Mouse (Mus musculus): ENCODE results near the gene Tut4. TPM values are rescaled to one million over a fixed set of nuclear protein-coding genes. Genes with fewer than 3 reads are reported as not detected.
A peak's percentile ranks its signal among the peaks of the same experiment; 100 is the strongest.

Tut4 gene
- total RNA-seq, 2 experiments from 2014 or later: 15.7 to 23.2 TPM

- no peak for DNase-seq
- intact Hi-C loops (cut with DNase I): no loop called here
Measured at GRCm38 (mm10) chr4:108482776-108483175, 23.6 kb downstream of the Tut4 start.

- DNase-seq: no peak
- intact Hi-C loops (cut with DNase I): no loop called here
Measured at GRCm38 (mm10) chr4:108484230-108484629, 25.0 kb downstream of the Tut4 start.

GRCm38 (mm10) chr4:108503023-108503422 is 43.8 kb downstream of the Tut4 start:
- intact Hi-C loops (cut with DNase I): no loop called here

GRCm38 (mm10) chr4:108539701-108540100 is 80.5 kb downstream of the Tut4 start:
- intact Hi-C loops (cut with DNase I): loop anchor here (5.0 kb wide), 1 partner anchor 202 kb away; no protein-coding TSS in a partner anchor
- no peak for DNase-seq

More at GRCm38 (mm10) chr4:108503023-108503422, 43.8 kb downstream of the Tut4 start:
- DNase-seq: no peak

GRCm38 (mm10) chr4:108565026-108565425 is 105.8 kb downstream of the Tut4 start:
- intact Hi-C loops (cut with DNase I): no loop called here
- DNase-seq: no peak

- no peak for DNase-seq
- intact Hi-C loops (cut with DNase I): no loop called here
Measured at GRCm38 (mm10) chr4:108572644-108573043, 113.4 kb downstream of the Tut4 start.

GRCm38 (mm10) chr4:108578840-108579742 is 119.9 kb downstream of the Tut4 start, which contains the start of the genes Prpf38a and Orc1:
Prpf38a (minus strand) TSS chr4:108579336.
Orc1 (plus strand) TSS chr4:108579423.
- intact Hi-C loops (cut with DNase I): no loop called here
- DNase-seq: peak; percentile 94 to 97

GRCm38 (mm10) chr4:108579743-108580411 is 120.7 kb downstream of the Tut4 start:
- no peak for DNase-seq
- intact Hi-C loops (cut with DNase I): no loop called here

- intact Hi-C loops (cut with DNase I): no loop called here
- DNase-seq: no peak
Measured at GRCm38 (mm10) chr4:108593376-108593775, 134.2 kb downstream of the Tut4 start.

GRCm38 (mm10) chr4:108595785-108596184 is 136.6 kb downstream of the Tut4 start:
- intact Hi-C loops (cut with DNase I): no loop called here
- no peak for DNase-seq

GRCm38 (mm10) chr4:108598306-108598705 is 139.1 kb downstream of the Tut4 start:
- no peak for DNase-seq
- intact Hi-C loops (cut with DNase I): no loop called here

- intact Hi-C loops (cut with DNase I): no loop called here
- no peak for DNase-seq
Measured at GRCm38 (mm10) chr4:108601870-108602269, 142.6 kb downstream of the Tut4 start.

GRCm38 (mm10) chr4:108608651-108609050 is 149.4 kb downstream of the Tut4 start:
- DNase-seq: no peak

More at GRCm38 (mm10) chr4:108608651-108609050, 149.4 kb downstream of the Tut4 start:
- intact Hi-C loops (cut with DNase I): no loop called here

Other genes starting within 250 kb of the Tut4 start
- under 1 TPM; 0.28 to 0.67 TPM for gene Zyg11a, start 241.4 kb upstream of the Tut4 start, total RNA-seq (2021)
- gene Zyg11b, start 158.3 kb upstream of the Tut4 start, total RNA-seq (2021): 10 to 100 TPM; 52.7 to 60.2 TPM
- gene Coa7, start 131.3 kb upstream of the Tut4 start, total RNA-seq (2021): 10 to 100 TPM; 35.5 to 39.9 TPM
- not detected for gene Shisal2a, start 76.1 kb upstream of the Tut4 start, total RNA-seq (2021)
- gene Gpx7, start 52.5 kb upstream of the Tut4 start, total RNA-seq (2021): 1 to 10 TPM; 5.7 to 6.0 TPM
- 10 to 100 TPM in 1 of 2 experiments, 1 to 10 TPM in 1; 9.5 to 13.9 TPM for gene Prpf38a, start 119.9 kb downstream of the Tut4 start, total RNA-seq (2021)
- under 1 TPM in 1 of 2 experiments, not detected in 1; 0.10 TPM for gene Orc1, start 120.0 kb downstream of the Tut4 start, total RNA-seq (2021)
- 10 to 100 TPM; 17.6 to 18.2 TPM for gene Cc2d1b, start 160.5 kb downstream of the Tut4 start, total RNA-seq (2021)

All from gastrocnemius, postnatal 36 days (tissue).